Mouse (Mus musculus): Measurements from ENCODE around the gene Srp54a.
"Not testable (repeated sequence)": the region's sequence is repeated elsewhere in the genome, so short reads cannot be mapped to it uniquely, and the experiment has no call there.

The Srp54a gene

DNA sequence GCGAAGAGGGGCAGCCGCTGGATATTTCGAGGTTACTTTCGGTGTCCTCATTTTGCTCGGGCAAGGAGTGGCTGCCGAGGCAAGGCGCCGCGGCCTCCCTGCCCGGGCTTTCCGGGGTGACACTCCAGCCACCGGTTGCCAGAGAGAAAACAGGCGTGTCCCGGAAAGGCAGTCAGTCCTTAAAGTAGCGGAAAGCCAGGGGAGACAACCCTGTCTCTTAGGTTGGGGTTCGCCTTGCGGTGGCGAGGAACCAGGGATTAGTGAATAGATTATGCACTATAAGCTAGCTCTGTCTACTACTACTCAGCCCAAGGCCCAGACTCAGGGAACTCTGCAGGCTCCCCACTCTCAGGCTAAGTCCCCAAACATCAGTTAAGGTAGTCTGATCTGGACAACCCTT, 44.7 kb downstream of the Srp54a start:
- DNase-seq (ENCODE audit: low read depth, low spot score), result not testable (repeated sequence)

DNA sequence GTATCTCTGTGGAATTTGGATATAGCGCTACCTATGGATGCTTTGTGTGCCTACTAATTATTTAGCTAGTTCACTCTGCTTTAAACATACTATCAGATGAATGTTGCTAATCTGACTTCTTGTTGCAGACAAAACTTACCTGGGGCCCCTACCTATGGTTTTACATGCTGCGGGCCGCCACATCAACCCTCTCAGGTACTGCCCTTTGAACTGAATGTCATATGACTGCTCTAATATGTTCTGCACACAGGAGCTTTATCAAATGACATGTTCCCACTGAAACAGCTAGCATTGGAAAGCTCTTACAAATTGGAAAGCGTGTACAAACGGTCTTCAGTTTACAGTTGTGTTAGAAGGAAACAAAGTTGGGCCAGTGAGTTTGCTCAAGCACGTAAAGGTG, 55.5 kb downstream of the Srp54a start:
- DNase-seq (ENCODE audit: low read depth, low spot score), result not testable (repeated sequence)

DNA sequence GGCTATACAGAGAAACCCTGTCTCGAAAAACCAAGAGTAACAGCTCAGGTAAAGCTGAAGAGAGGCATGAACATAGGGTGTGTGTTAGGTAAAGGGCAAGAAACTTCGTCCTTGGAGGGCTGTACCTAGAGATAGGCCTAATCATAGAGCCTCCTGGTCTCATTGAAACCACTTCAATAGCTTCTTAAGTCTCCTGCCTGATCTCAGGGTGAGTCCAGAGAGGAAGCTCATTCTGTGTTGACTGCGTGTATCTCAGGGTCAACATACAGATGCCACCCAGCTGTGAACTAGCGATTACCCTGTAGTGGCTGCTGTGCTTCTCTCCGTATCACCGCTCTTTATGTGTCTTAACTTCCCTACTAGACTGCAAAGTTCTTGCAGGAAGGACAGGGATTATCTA, 57.8 kb downstream of the Srp54a start:
- DNase-seq (ENCODE audit: low read depth, low spot score), result not testable (repeated sequence)

DNA sequence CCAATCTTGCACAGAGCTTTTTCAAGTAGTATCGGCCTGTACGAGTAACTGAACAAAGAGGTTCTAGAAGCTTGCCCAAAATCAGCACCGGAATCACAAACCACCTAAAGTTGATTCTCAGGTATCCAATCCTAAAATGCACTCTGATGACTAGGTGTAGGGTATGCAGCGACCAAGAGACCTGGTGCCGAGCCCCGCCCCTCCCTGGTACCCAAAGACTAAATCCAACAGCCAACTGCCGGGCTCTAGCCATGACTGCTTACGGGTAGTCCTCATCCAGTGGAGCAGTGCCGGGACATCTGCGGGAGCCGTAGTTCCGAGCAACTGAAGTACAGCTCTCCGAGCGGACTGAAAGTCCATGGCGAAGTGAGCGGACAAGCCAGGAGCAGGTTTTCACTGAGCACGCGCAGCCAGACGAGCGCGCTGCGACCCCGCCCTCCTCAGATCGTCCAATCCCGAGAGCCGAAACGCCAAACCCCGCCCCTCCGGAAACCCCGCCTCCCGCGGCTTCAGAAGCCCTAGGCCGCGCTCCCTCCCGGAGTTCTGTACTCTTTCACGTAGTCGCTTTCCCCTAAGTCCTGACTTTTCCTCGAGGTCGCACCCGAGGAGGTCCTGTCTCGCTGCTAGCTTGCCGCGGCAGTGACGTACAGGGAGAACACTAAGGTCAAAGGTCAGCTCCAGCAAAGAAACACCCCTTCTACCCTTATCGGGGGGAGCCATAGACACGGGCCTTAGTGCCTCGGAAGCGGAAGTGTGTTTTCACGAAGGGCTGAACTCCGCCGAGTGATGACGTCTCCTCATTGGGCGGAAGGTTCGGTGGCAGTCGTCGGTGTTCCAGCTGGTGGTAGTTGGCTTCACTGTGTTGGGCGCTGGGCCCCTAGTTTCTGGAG, 74.7 kb downstream of the Srp54a start, which contains the start of gene Srp54b:
Srp54b (plus strand) TSS at position 546 of the 890 bp plus-strand sequence.
- DNase-seq (ENCODE audit: low read depth, low spot score), result not testable (repeated sequence)

DNA sequence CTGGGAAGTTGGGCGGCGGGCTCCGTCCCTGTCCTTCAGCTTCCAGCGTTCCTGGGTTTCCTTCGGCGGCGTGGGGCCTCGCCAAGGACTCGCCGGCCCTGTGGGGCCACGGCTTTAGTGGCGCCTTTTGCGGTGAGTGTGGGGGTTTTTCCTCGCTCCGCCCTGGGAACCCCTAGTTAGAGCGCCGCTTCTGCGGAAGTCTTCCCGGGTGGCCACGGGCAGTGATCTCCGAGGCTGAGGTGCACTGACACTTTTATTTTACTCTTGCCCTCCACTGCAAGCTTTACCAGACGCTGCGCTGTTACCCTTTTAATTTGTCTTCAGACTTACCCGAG, 75.4 kb downstream of the Srp54a start:
- not testable (repeated sequence) for DNase-seq (ENCODE audit: low read depth, low spot score)

Measured in 3T3-L1 (cell line).